Mouse (Mus musculus) forebrain, embryonic 11.5 days (tissue): Measurements from ENCODE around the gene Wipf2. TPM values are rescaled to one million over a fixed set of nuclear protein-coding genes. Genes with fewer than 3 reads are reported as not detected.
"Not testable (repeated sequence)": the region's sequence is repeated elsewhere in the genome, so short reads cannot be mapped to it uniquely, and the experiment has no call there.

Source experiments
- ATAC-seq: fragments of 200-750 bp; cut with Nextera tagmentation; replicated peaks from 2 replicates; pipeline ENCODE4 v1.8.0; 2017; ENCODE audit warnings: moderate TSS enrichment; ENCODE audit not compliant: low FRiP score
- DNase-seq: peaks from one replicate; pipeline ENCODE4 v3.0.0-alpha.2; 2017; ENCODE audit warnings: low spot score
- H3K27ac ChIP-seq: fragments of 300-500 bp; sonication (generic); 2 replicates; pipeline ENCODE4 v1.5.1; 2014; ENCODE audit warnings: low read depth, low read length
- H3K27me3 ChIP-seq: fragments of 300-500 bp; sonication (generic); 2 replicates; pipeline ENCODE4 v1.6.1; 2014; ENCODE audit warnings: mild to moderate bottlenecking, low read length, mixed read lengths; ENCODE audit not compliant: control insufficient read depth, insufficient read depth
- H3K36me3 ChIP-seq: fragments of 300-500 bp; sonication (generic); 2 replicates; pipeline ENCODE4 v1.6.1; 2014; ENCODE audit warnings: mild to moderate bottlenecking, low read length, moderate library complexity, mixed read lengths; ENCODE audit not compliant: control insufficient read depth, insufficient read depth
- H3K4me1 ChIP-seq: fragments of 300-500 bp; sonication (generic); replicated peaks from 2 replicates; pipeline ENCODE4 v1.6.1; 2014; ENCODE audit warnings: low read length, mixed read lengths; ENCODE audit not compliant: control insufficient read depth, insufficient read depth
- H3K4me2 ChIP-seq: fragments of 300-500 bp; sonication (generic); 2 replicates; pipeline ENCODE4 v1.6.1; 2014; ENCODE audit warnings: low read depth, mild to moderate bottlenecking, low read length, moderate library complexity, mixed read lengths; ENCODE audit not compliant: severe bottlenecking
- H3K4me3 ChIP-seq: fragments of 300-500 bp; sonication (generic); 2 replicates; pipeline ENCODE4 v1.5.1; 2014; ENCODE audit warnings: low read depth, low read length
- H3K9ac ChIP-seq: fragments of 300-500 bp; sonication (generic); 2 replicates; pipeline ENCODE4 v1.6.1; 2014; ENCODE audit warnings: low read length
- H3K9me3 ChIP-seq: fragments of 300-500 bp; sonication (generic); 2 replicates; pipeline ENCODE4 v1.6.1; 2016; ENCODE audit warnings: low read length, mixed read lengths; ENCODE audit not compliant: control insufficient read depth
- WGBS: fragments of 180-500 bp; shearing (Covaris S2); extraction: QIAGEN DNeasy Blood & Tissue Kit; methylation state at CpG from one replicate; pipeline ENCODE4 v1.1.7; 2014; 5-methylcytosine and 5-hydroxymethylcytosine counted together
- polyA plus RNA-seq: library from polyadenylated mRNA; unstranded; fragments of >200 nt; fragmentation: Nextera tagmentation; extraction: Ambion mirVana; gene quantifications from 2 replicates; pipeline ENCODE4 v1.2.1, GENCODE M21; 2014

Gene Wipf2
- polyA plus RNA-seq, 1 experiment from 2014 or later = 5.5 TPM

DNA sequence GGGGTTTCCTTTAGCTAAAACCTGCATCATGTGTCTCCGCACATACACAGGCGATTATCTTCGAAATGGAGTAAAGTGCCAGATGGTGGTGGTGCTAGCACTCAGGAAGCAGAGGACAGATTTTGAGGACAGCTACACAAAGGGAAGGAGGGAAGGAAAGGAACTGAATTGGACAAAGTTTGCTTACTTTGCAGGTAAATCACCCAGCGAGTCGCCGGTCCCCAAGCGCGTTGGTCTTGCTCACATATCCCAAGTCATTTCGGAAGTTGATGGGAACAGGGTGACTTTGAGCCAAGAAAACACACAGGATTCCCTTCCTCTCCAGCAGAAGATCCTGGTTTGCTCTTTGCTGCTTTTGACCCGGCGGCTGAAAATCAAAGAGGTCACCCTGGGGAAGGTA, 55.6 kb downstream of the Wipf2 start:
- Histone ChIP-seq H3K27ac (no peak overlapping the region), H3K36me3 (no peaks in the 10 kb centered on the region; the same call in 1 of the 2 replicates), H3K4me3 (no peak overlapping the region), H3K4me2 (no peak overlapping the region), H3K9me3 (no peaks in the 10 kb centered on the region), H3K27me3 (no peaks in the 10 kb centered on the region), H3K4me1 (no peaks in the 10 kb centered on the region), H3K9ac (no peak overlapping the region)
- ATAC-seq (no peak), DNase-seq (no peak)
- 94% methylated on average over 11 of the region's 11 CpGs for WGBS

- not testable (repeated sequence) for H3K9ac ChIP-seq, H3K9me3 ChIP-seq, DNase-seq, H3K27me3 ChIP-seq, ATAC-seq, H3K4me2 ChIP-seq, H3K4me3 ChIP-seq, H3K36me3 ChIP-seq, H3K27ac ChIP-seq
- WGBS = 60% methylated on average over 15 of the region's 15 CpGs
- H3K4me1 ChIP-seq = peaks cover 20% of the 10 kb centered on the region
These were observed 58.4 kb downstream of the Wipf2 start for GRCm38 (mm10) chr11:98921813-98922212.

GRCm38 (mm10) chr11:98922307-98922706, 58.9 kb downstream of the Wipf2 start:
- H3K27me3 ChIP-seq, ATAC-seq, H3K4me2 ChIP-seq, H3K36me3 ChIP-seq, H3K4me3 ChIP-seq, H3K9me3 ChIP-seq, DNase-seq, H3K27ac ChIP-seq, H3K9ac ChIP-seq: not testable (repeated sequence)
- 55% methylated on average over 10 of the region's 10 CpGs for WGBS
- peaks cover 20% of the 10 kb centered on the region for H3K4me1 ChIP-seq

DNA sequence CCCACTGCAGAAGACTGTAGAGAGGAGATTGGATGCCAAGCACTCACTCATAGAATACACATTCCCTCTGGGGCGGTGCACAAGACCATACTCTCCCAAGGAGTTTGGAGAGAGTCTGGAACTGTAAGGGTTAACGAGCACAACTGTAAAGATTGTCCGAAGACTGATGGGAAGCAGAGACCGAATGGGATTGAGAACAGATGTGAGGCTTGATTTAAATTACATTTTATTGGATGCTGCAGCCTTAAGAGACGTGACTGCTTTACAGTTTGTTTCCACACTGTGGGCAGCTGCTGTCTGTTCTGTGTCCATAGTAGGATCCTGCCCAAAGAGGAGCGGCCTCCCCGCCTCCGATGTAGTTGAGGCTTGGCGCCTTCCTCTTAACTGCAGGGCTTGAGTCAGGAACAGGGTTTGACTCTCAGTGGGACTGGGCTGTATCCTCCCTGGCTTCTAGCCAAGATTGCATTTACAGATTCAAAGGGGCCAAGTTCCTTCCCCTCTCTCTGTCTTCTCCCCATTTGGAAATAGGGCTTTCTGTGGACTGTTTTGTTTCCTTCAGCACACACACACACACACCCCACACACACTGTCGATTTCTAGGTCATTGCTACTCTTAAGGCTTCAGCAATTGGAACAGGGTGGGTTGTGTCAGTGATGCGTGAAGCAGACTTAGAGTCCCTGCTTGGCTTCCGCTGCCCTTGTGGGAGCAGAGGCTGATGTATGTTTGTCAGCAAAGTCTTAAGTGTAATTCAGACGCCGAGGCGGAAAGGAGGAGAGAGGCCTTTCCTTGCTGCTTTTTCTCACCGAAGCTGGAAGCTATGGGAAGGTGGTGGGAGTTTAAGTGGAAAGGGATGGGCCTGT, 59.6 kb downstream of the Wipf2 start:
- not testable (repeated sequence) for DNase-seq, H3K36me3 ChIP-seq, H3K4me3 ChIP-seq, H3K27me3 ChIP-seq, H3K9ac ChIP-seq, H3K9me3 ChIP-seq, H3K27ac ChIP-seq, H3K4me2 ChIP-seq, ATAC-seq
- 69% methylated on average over 16 of the region's 16 CpGs for WGBS
- H3K4me1 ChIP-seq = peaks cover 25% of the 10 kb centered on the region

DNA sequence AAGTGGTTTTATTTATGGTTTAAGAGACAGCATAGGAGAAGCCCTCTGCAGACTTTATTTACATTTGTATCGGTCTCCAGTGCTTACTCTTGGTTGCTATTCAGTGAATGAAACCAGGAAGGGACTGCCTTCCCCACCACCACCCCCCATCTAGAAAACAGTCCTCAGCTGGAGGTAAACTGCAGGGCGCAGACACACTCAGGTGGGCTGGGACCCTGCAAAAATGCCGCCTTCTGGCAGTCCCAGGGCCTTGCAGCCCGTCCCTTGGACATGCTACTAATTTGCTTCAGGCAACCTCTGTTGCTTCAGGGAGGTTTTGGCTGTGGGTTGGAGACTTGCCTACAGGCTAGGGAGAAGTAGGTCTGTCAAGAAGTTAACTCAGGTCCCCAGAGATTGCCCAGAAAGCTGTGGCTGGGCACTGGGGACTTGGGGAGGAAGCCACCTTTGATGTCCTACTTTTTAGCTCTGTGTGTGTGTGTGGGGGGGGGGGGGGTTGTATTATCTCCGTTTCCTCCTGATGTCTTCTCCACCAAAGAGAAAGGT, 61.3 kb downstream of the Wipf2 start:
- DNase-seq = no peak
- no peak overlapping the region for H3K4me2 ChIP-seq
- 33% methylated on average over 5 of the region's 5 CpGs for WGBS

DNA sequence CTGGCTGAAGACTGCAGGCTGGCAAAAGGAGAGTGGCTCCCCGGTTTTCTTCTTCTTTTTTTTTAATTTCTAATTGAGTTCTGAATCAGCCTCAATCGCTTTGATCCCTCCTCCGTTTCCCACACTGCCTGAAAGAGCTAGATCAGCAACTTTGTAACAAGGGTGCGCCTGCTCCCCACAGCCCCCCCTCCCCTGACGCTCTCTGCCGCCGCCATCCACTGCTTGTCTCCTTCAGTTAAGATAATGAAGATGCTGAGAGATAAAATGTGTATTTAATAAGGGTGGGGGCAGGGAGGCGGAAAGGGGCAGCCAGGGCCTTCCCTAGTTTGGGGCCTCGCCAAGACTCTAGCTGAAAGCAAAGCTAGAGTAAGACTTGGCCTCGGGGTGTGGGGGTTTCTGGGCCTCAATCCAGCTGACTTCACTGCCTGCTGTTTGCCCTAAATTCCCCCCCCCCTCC, 61.9 kb downstream of the Wipf2 start:
- peak overlapping the region; percentile 18; the same call in 1 of the 2 replicates for H3K4me2 ChIP-seq
- ATAC-seq = 0 out of 2 replicates have a peak, but pooled peaks have one; percentile 7
- no peak for DNase-seq
- H3K27ac ChIP-seq = peak overlapping the region; percentile 57
- H3K27me3 ChIP-seq = no peaks in the 10 kb centered on the region
- 6% methylated on average over 10 of the region's 10 CpGs for WGBS
- no peak overlapping the region for H3K4me3 ChIP-seq
- peak overlapping the region; percentile 39 for H3K9ac ChIP-seq
- H3K9me3 ChIP-seq = no peaks in the 10 kb centered on the region
- H3K36me3 ChIP-seq = no peaks in the 10 kb centered on the region
- peaks cover 39% of the 10 kb centered on the region for H3K4me1 ChIP-seq

More for the DNA sequence above, 61.3 kb downstream of the Wipf2 start:
- H3K9me3 ChIP-seq = no peaks in the 10 kb centered on the region
- H3K9ac ChIP-seq = no peak overlapping the region; the same call in 1 of the 2 replicates
- H3K27ac ChIP-seq = peak overlapping the region; percentile 57; the same call in 1 of the 2 replicates
- peaks cover 36% of the 10 kb centered on the region for H3K4me1 ChIP-seq
- no peaks in the 10 kb centered on the region for H3K36me3 ChIP-seq
- no peak for ATAC-seq
- no peak overlapping the region for H3K4me3 ChIP-seq
- no peaks in the 10 kb centered on the region for H3K27me3 ChIP-seq

DNA sequence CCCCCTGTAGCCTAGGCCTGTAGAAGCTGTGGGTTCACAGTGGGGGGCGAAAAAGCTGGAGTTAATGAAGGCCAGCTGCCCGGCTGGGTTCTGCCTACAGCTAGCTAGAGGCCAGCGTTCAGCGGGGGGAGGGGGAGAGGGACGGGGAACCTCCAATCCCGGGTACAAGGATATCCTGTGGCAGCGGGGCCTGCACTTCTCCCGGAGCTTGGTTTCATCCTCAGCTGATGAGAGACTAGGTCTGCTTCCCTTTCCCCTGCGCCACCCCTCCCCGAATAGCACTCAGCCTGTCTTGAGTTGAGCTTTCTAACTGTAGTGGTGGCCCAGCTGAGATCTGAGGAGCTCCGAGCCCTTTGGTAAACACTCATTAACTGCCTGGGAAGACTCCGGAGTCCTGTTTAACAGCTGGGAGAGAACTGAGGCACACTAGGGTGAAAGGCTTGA, 62.5 kb downstream of the Wipf2 start:
- H3K36me3 ChIP-seq = no peaks in the 10 kb centered on the region
- no peaks in the 10 kb centered on the region for H3K27me3 ChIP-seq
- H3K4me1 ChIP-seq = peaks cover 41% of the 10 kb centered on the region
- no peak overlapping the region for H3K4me3 ChIP-seq
- H3K4me2 ChIP-seq = peak overlapping the region; percentile 18; the same call in 1 of the 2 replicates
- ATAC-seq (peak; percentile 29), DNase-seq (peak; percentile 88)
- H3K9ac ChIP-seq = peak overlapping the region; percentile 39
- H3K9me3 ChIP-seq = no peaks in the 10 kb centered on the region
- 1% methylated on average over 12 of the region's 12 CpGs for WGBS
- peak overlapping the region; percentile 57 for H3K27ac ChIP-seq

- peak overlapping the region; percentile 57; the same call in 1 of the 2 replicates for H3K27ac ChIP-seq
- WGBS = 63% methylated on average over 7 of the region's 7 CpGs
These were observed 63.1 kb downstream of the Wipf2 start for GRCm38 (mm10) chr11:98926553-98926952.

More at GRCm38 (mm10) chr11:98926553-98926952, 63.1 kb downstream of the Wipf2 start:
- DNase-seq (no peak), ATAC-seq (no peak)
- H3K4me3 ChIP-seq = no peak overlapping the region
- no peaks in the 10 kb centered on the region for H3K9me3 ChIP-seq
- no peak overlapping the region for H3K9ac ChIP-seq
- peaks cover 46% of the 10 kb centered on the region for H3K4me1 ChIP-seq
- H3K36me3 ChIP-seq = no peaks in the 10 kb centered on the region
- no peaks in the 10 kb centered on the region for H3K27me3 ChIP-seq
- H3K4me2 ChIP-seq = no peak overlapping the region
